Mouse (Mus musculus): ENCODE measurements around the gene Unc5b.
"Not testable (repeated sequence)": the region's sequence is repeated elsewhere in the genome, so short reads cannot be mapped to it uniquely, and the experiment has no call there.

Gene Unc5b

DNA sequence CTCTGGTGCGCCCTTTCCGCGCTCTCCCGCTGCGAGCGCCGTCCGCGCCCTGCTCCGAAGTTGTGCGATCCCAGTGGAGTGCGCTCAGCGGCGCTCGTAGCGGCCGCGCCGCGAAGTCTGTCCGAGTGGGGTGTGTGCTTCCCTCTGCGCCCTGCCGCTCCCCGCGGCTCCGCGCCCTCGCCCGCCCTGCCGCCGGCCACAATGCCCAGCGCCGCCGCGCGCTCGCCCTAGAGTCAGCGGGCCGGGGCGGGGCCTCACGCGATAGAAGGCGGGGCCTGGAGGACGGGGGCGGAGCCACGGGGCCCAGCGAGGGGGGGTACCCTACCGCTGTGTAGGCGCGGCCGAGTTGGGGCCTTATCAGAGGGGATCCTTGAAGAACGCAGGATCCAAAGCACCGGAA is at the start of gene Unc5b:
Gene Unc5b (minus strand): TSS at position 203 of the 400 bp plus-strand sequence.
- peak; percentile 86 to 91 for DNase-seq (ENCODE audit: low spot score in 2 of 2)

DNA sequence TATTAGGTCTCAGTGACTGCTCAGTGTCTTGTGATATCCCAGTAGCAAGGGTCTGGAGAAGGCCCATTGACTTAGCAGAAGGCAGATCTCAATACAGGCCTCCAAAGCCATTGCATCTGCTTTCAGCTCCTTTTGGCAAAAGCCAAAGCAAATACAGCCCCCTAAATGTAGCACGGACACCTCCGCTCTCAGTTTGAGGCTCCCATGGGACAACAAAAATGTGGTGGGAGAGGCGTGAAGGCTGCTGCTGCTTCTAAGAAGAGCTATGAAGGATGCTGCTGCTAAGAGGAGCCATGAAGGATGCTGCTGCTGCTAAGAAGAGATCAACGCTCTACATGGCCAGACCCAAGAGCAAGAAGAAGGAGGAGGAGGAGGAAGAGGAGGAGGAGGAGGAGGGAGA is 48.4 kb upstream of the Unc5b start:
- no peak for DNase-seq (ENCODE audit: low spot score in 2 of 2)

GRCm38 (mm10) chr10:60877075-60877474 is 45.7 kb upstream of the Unc5b start:
- no peak for DNase-seq (ENCODE audit: low spot score in 2 of 2)

- DNase-seq (ENCODE audit: low spot score in 2 of 2), result no peak
Observed at GRCm38 (mm10) chr10:60875011-60875410, 43.6 kb upstream of the Unc5b start.

DNA sequence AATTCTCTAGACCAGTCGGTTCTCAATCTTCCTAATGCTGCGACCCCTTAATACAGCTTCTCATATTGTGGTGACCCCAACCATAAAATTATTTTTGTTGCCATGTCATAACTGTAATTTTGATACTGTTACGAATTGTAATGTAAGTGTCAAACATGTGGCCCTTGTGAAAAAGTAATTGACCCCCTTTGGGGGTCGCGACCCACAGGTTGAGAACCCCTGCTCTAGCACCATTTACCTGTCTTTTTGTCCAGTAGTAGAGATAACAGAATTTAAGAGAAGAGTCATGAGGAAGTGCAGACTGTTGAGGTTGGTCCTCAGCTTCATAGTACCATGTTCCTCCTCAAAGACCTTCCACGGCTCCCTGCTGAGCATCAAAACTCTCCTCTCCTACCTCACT is 31.9 kb upstream of the Unc5b start:
- no peak for DNase-seq (ENCODE audit: low spot score in 2 of 2)

GRCm38 (mm10) chr10:60862477-60863293 is 31.3 kb upstream of the Unc5b start:
- DNase-seq (ENCODE audit: low spot score in 2 of 2), result no peak

GRCm38 (mm10) chr10:60845271-60845670 is 13.9 kb upstream of the Unc5b start:
- not testable (repeated sequence) for DNase-seq (ENCODE audit: low spot score in 2 of 2)

GRCm38 (mm10) chr10:60838816-60839215 is 7.4 kb upstream of the Unc5b start:
- DNase-seq (ENCODE audit: low spot score in 2 of 2), result no peak

GRCm38 (mm10) chr10:60834949-60835348 is 3.6 kb upstream of the Unc5b start:
- DNase-seq (ENCODE audit: low spot score in 2 of 2), result peak; percentile 83 to 91

- no peak for DNase-seq (ENCODE audit: low spot score in 2 of 2)
Observed at GRCm38 (mm10) chr10:60832664-60833173, 1.3 kb upstream of the Unc5b start.

DNA sequence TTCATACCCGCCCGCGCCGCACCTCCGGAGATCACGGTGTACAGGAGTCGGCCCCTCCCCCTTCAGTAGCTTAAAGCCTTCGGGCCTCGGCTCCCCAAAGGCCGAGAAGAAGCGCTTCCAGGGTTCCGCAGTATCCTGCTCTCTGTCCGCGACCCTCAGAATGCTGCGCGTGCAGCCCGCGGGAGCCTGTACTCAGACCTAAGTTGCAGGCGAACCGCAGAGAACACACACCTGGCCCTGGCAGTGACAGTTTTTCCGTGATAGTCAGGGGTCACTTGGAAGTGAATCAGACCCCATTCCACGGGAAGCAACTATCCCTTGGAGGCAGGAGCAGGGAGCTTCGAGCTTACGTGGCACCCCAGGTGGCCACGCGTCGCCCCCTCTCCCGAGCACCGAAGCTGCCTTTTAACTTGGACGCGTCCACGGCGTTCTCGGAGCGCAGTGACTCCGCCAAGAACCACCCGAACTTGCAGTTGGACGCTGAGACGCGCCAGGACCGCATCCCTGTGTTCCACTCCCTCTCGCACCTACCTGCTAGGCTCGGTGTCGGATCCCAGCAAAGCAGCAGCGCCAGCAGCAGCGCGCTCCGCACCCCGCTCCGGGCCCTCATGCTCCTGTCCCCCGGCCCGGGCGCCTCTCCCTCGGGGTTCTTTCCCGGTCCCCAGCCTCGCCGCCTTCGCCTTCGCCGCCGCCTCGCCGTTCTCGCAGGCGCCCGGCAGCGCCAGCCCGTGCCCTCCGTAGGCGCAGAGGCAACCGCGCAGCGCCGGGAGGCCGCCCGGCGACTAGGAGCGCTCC is 628 bp downstream of the Unc5b start:
- no peak for DNase-seq (ENCODE audit: low spot score in 2 of 2)

DNA sequence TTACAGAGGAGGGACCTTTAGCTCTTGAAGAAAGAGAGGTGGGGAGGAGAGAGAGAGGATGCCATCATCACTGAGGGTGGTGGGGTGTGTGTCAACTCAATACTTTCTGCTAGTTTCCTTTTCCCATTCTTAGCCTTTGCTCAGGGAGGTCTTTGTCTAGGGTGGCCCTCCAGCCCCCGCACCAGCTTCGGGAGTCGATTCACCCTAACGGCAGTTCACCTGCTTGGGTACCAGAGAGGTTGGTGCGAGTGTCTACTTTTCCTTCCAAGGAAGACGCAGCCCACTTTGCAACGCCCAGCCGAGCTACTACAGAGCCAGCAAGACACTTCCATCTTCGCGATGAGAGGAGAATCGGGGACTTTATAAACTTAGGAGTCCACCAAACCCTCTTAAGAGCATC is 1.4 kb downstream of the Unc5b start:
- no peak for DNase-seq (ENCODE audit: low spot score in 2 of 2)

- no peak for DNase-seq (ENCODE audit: low spot score in 2 of 2)
Observed at GRCm38 (mm10) chr10:60829071-60829470, 2.3 kb downstream of the Unc5b start.

- no peak for DNase-seq (ENCODE audit: low spot score in 2 of 2)
Observed at GRCm38 (mm10) chr10:60827901-60828670, 3.3 kb downstream of the Unc5b start.

DNA sequence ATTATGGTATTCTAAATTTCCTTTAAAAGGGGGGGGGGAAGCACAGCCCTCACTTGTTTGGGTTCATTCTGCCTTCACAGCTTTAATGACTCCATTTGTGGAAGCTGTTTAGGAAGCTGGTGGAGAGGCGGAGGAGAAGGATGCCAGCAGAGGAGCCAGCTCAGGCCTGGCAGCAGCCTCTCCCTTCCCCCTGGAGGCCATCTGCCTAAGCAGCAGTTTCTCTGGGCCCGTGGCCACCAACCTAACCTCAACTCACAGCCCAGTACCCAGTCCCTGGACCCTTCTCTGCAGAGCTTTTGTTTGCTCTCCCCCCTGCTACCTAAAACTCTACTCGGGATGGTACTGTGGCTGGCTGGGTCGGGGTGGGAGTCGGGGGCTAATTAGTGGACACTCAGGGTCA is 4.1 kb downstream of the Unc5b start:
- peak in 1 of 2 experiments; percentile 55 for DNase-seq (ENCODE audit: low spot score in 2 of 2)

DNA sequence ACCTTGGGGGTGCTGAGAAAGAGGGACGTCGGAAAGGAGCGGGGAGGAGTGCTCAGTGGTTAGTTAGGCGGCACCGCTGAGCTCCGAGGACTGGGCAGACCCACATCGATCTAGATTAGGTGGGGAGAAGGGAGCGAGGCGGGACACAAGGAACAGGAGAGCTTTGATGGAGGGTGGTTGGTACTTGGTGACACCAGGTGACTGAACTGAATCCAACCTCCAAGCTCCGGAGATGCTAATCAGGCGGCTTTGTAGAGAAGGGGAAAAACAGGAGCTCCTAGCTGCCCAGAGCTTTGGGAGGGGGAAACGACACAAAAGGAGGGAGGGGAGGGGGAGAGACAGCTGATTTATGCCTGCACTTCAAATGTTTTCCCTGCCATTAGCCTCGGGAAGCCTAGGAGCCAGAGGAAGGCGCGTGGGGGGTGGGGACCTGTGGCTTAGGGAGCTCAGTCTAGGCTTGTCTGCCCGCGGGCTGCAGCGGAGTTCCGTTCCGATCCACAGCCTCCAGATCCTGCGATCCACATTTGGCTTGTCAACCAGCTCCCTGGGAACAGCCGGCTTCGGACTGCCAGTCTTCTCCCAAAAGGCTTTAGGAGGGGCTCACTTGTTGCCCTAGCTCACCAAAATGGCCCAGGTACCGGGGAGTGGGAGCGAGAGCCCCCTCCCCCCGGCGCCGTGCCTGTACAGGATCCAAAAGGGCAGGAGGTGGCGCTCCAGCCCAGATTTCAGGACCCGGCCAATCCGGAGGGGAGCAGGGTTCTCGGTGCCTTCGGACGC is 4.7 kb downstream of the Unc5b start:
- DNase-seq (ENCODE audit: low spot score in 2 of 2), result peak in 1 of 2 experiments; percentile 71

DNA sequence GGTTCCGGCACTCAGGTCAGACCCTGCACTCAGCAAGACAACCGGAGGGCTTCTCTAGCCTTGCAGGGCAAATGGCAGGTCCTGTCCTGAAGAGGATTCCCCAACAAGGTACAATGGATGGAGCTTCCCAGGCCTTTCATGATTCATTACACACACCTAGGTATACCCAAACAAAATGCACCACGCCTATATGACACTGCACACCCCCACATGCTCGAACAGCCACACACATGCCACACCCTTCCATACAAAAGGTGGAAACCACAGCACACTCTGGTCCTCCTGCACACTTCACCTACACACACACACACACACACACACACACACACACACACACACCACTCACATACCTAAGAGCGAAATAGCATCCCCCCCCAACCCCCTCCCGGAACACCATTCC is 5.4 kb downstream of the Unc5b start:
- DNase-seq (ENCODE audit: low spot score in 2 of 2), result no peak

- DNase-seq (ENCODE audit: low spot score in 2 of 2), result no peak
Observed at GRCm38 (mm10) chr10:60823744-60824143, 7.6 kb downstream of the Unc5b start.

GRCm38 (mm10) chr10:60822641-60823425 is 8.5 kb downstream of the Unc5b start:
- no peak for DNase-seq (ENCODE audit: low spot score in 2 of 2)

- DNase-seq (ENCODE audit: low spot score in 2 of 2), result peak in 1 of 2 experiments; percentile 81
Observed at GRCm38 (mm10) chr10:60821736-60822358, 9.5 kb downstream of the Unc5b start.

Measured in cerebellum, postnatal 4 days (tissue).